In genomic region chr4:28440161-28440560, GRCm38 (mm10) we compare ENCODE assay signal across 26 mouse cellular contexts.
DNase-seq lines count a peak whose midpoint lies in the region; ATAC-seq and TF ChIP-seq lines count a peak whose summit lies in the region.
"Had no signal": no experiment of that assay in that cellular context is flagged by ENCODE, and none has a peak within 500 bp of the region (broad histone marks: within the 10 kb centered on the region; RNA-seq: fewer than 3 reads in every experiment).

No protein-coding gene starts in this region.

- H3K9ac ChIP-seq in embryonic facial prominence, embryonic 14.5 days (ENCODE audit: low read depth, low read length) = no peak overlapping the region
- H3K9ac ChIP-seq in heart, embryonic 16.5 days (ENCODE audit: low read length) = no peak overlapping the region
- H3K9ac ChIP-seq in limb, embryonic 14.5 days (ENCODE audit: low read depth, low read length, severe bottlenecking) = no peak overlapping the region
- H3K9ac ChIP-seq: embryonic facial prominence, embryonic 15.5 days; hindbrain, embryonic 12.5 days; midbrain, embryonic 15.5 days had no signal

- H3K9me3 ChIP-seq in embryonic facial prominence, embryonic 14.5 days (ENCODE audit: control insufficient read depth, low read length) = no peaks in the 10 kb centered on the region
- no peaks in the 10 kb centered on the region for H3K9me3 ChIP-seq in embryonic facial prominence, embryonic 10.5 days
- no peaks in the 10 kb centered on the region for H3K9me3 ChIP-seq in heart, embryonic 16.5 days (replicated peaks; ENCODE audit: control insufficient read depth, low read length)
- H3K9me3 ChIP-seq in limb, embryonic 14.5 days (ENCODE audit: control insufficient read depth, low read length) = no peaks in the 10 kb centered on the region
- no peaks in the 10 kb centered on the region for H3K9me3 ChIP-seq in limb, embryonic 10.5 days (replicated peaks)
- H3K9me3 ChIP-seq: embryonic facial prominence, embryonic 15.5 days; hindbrain, embryonic 12.5 days; midbrain, embryonic 15.5 days had no signal

- intact Hi-C loops in heart, postnatal 36 days (cut with DNase I) = no loop called here
- intact Hi-C loops in left cerebral cortex, postnatal 25 days (cut with DNase I) = no loop called here

- DNase-seq in embryonic facial prominence, embryonic 14.5 days (ENCODE audit: low spot score) = peak; percentile 65
- DNase-seq in embryonic facial prominence, embryonic 10.5 days (ENCODE audit: low spot score) = no peak
- DNase-seq in heart, postnatal 36 days = no peak
- DNase-seq in limb, embryonic 14.5 days (ENCODE audit: low spot score) = peak; percentile 57
- no peak for DNase-seq in limb, embryonic 10.5 days (ENCODE audit: low spot score)
- DNase-seq in Muller cell, postnatal 12 days (ENCODE audit: inconsistent ontology term) = peak; percentile 45
- no peak for DNase-seq in left cerebral cortex, postnatal 25 days (ENCODE audit: low spot score in 2 of 2)
- DNase-seq: adrenal gland, adult 2 months; cerebellum, adult 18-20 months; cerebellum, postnatal 25 days; embryo, embryonic 11 days; gastrocnemius, postnatal 10 days; kidney, adult 18-20 months; kidney, postnatal 10 days; left cerebral cortex, postnatal 4 days; lung, postnatal 14 days; thymus, postnatal 36 days had no signal

- no peak overlapping the region for H3K4me2 ChIP-seq in embryonic facial prominence, embryonic 14.5 days (ENCODE audit: low read depth, low read length)
- no peak overlapping the region for H3K4me2 ChIP-seq in heart, embryonic 16.5 days (ENCODE audit: low read depth, low read length)
- H3K4me2 ChIP-seq in limb, embryonic 14.5 days (replicated peaks; ENCODE audit: low read depth, low read length, severe bottlenecking) = no peak overlapping the region
- H3K4me2 ChIP-seq: embryonic facial prominence, embryonic 15.5 days; hindbrain, embryonic 12.5 days; midbrain, embryonic 15.5 days had no signal

- peak; percentile 86 for ATAC-seq in embryonic facial prominence, embryonic 14.5 days (ENCODE audit: low read depth)
- ATAC-seq in heart, embryonic 16.5 days (replicated peaks; ENCODE audit: extremely low read depth, insufficient read depth, low FRiP score) = peak; percentile 70
- peak; percentile 26; the same call in 1 of the 2 replicates for ATAC-seq in limb, embryonic 14.5 days (ENCODE audit: low FRiP score, low read depth)
- ATAC-seq: CD4-positive, CD25-positive, alpha-beta regulatory T cell, adult 4 months; forebrain, embryonic 16.5 days; inflammation-experienced regulatory T-cells, adult 6 months; midbrain, embryonic 15.5 days; Patski had no signal

- H3K36me3 ChIP-seq in embryonic facial prominence, embryonic 14.5 days (ENCODE audit: control insufficient read depth, insufficient read depth, low read length) = no peaks in the 10 kb centered on the region
- H3K36me3 ChIP-seq in embryonic facial prominence, embryonic 10.5 days (replicated peaks) = no peaks in the 10 kb centered on the region
- H3K36me3 ChIP-seq in heart, embryonic 16.5 days (ENCODE audit: control insufficient read depth, insufficient read depth) = no peaks in the 10 kb centered on the region
- H3K36me3 ChIP-seq in limb, embryonic 14.5 days (ENCODE audit: control insufficient read depth, insufficient read depth, low read length) = no peaks in the 10 kb centered on the region
- H3K36me3 ChIP-seq in limb, embryonic 10.5 days = no peaks in the 10 kb centered on the region
- H3K36me3 ChIP-seq: embryonic facial prominence, embryonic 15.5 days; hindbrain, embryonic 12.5 days; midbrain, embryonic 15.5 days had no signal

- no peaks in the 10 kb centered on the region for H3K4me1 ChIP-seq in embryonic facial prominence, embryonic 14.5 days (ENCODE audit: control insufficient read depth, insufficient read depth, low read length)
- no peaks in the 10 kb centered on the region for H3K4me1 ChIP-seq in embryonic facial prominence, embryonic 10.5 days
- H3K4me1 ChIP-seq in heart, embryonic 16.5 days (ENCODE audit: control insufficient read depth, insufficient read depth, low read length) = no peaks in the 10 kb centered on the region
- no peaks in the 10 kb centered on the region for H3K4me1 ChIP-seq in limb, embryonic 14.5 days (ENCODE audit: control insufficient read depth, insufficient read depth, low read length)
- H3K4me1 ChIP-seq in limb, embryonic 10.5 days = no peaks in the 10 kb centered on the region
- H3K4me1 ChIP-seq: embryonic facial prominence, embryonic 15.5 days; hindbrain, embryonic 12.5 days; midbrain, embryonic 15.5 days had no signal

- no peak for TF ChIP-seq POLR2A in limb, embryonic 14.5 days (IDR thresholded peaks at IDR 0.05; ENCODE audit: borderline replicate concordance, extremely low read depth, insufficient read depth, insufficient read length)

- whole genome bisulfite sequencing in embryonic facial prominence, embryonic 14.5 days = 41% methylated on average over 1 of the region's 1 CpGs
- WGBS in embryonic facial prominence, embryonic 10.5 days = 74% methylated on average over 1 of the region's 1 CpGs
- WGBS in heart, embryonic 16.5 days = 16% methylated on average over 1 of the region's 1 CpGs
- 44% methylated on average over 1 of the region's 1 CpGs for WGBS in limb, embryonic 14.5 days
- 84% methylated on average over 1 of the region's 1 CpGs for WGBS in limb, embryonic 10.5 days

- H3K27me3 ChIP-seq in embryonic facial prominence, embryonic 14.5 days (replicated peaks; ENCODE audit: control insufficient read depth, insufficient read depth, low read length) = no peaks in the 10 kb centered on the region
- H3K27me3 ChIP-seq in embryonic facial prominence, embryonic 10.5 days (replicated peaks; ENCODE audit: low read depth, poor library complexity, severe bottlenecking) = no peaks in the 10 kb centered on the region
- no peaks in the 10 kb centered on the region for H3K27me3 ChIP-seq in heart, embryonic 16.5 days (ENCODE audit: control insufficient read depth, insufficient read depth, low read length)
- no peaks in the 10 kb centered on the region for H3K27me3 ChIP-seq in limb, embryonic 14.5 days (ENCODE audit: control insufficient read depth, insufficient read depth, low read length)
- H3K27me3 ChIP-seq in limb, embryonic 10.5 days (ENCODE audit: low read depth, poor library complexity, severe bottlenecking) = no peaks in the 10 kb centered on the region
- H3K27me3 ChIP-seq: embryonic facial prominence, embryonic 15.5 days; hindbrain, embryonic 12.5 days; midbrain, embryonic 15.5 days; Patski had no signal

- no peak overlapping the region for H3K4me3 ChIP-seq in embryonic facial prominence, embryonic 14.5 days (ENCODE audit: low read depth, low read length)
- no peak overlapping the region for H3K4me3 ChIP-seq in embryonic facial prominence, embryonic 10.5 days
- H3K4me3 ChIP-seq in heart, embryonic 16.5 days (ENCODE audit: low read length) = no peak overlapping the region
- no peak overlapping the region for H3K4me3 ChIP-seq in limb, embryonic 14.5 days (replicated peaks; ENCODE audit: low read length)
- no peak overlapping the region for H3K4me3 ChIP-seq in limb, embryonic 10.5 days
- H3K4me3 ChIP-seq: embryonic facial prominence, embryonic 15.5 days; hindbrain, embryonic 12.5 days; left cerebral cortex, adult 2 months; midbrain, embryonic 15.5 days had no signal

- H3K27ac ChIP-seq in embryonic facial prominence, embryonic 14.5 days (replicated peaks; ENCODE audit: low read depth, low read length) = no peak overlapping the region
- no peak overlapping the region for H3K27ac ChIP-seq in embryonic facial prominence, embryonic 10.5 days (replicated peaks)
- H3K27ac ChIP-seq in heart, embryonic 16.5 days (ENCODE audit: low read length) = no peak overlapping the region
- no peak overlapping the region for H3K27ac ChIP-seq in limb, embryonic 14.5 days (replicated peaks; ENCODE audit: low read depth, low read length)
- no peak overlapping the region for H3K27ac ChIP-seq in limb, embryonic 10.5 days
- H3K27ac ChIP-seq: embryonic facial prominence, embryonic 15.5 days; hindbrain, embryonic 12.5 days; left cerebral cortex, adult 2 months; midbrain, embryonic 15.5 days had no signal

Comparison
In these comparisons a context has a peak if more than half of its experiments do, and no peak if none do; other contexts are left out.
1. DNase-seq: peak in embryonic facial prominence, embryonic 14.5 days (single experiment), limb, embryonic 14.5 days (single experiment) and Muller cell, postnatal 12 days (single experiment); none in embryonic facial prominence, embryonic 10.5 days (single experiment), heart, postnatal 36 days (0 of 2), limb, embryonic 10.5 days (single experiment) and left cerebral cortex, postnatal 25 days (0 of 2).
2. ATAC-seq: peak in every context shown above with its lines; median percentile 86 in embryonic facial prominence, embryonic 14.5 days; 70 in heart, embryonic 16.5 days; 26 in limb, embryonic 14.5 days.